Comparison of ENCODE assay signal across 28 mouse cellular contexts in genomic region chr5:127815292-127815691, GRCm38 (mm10).
A peak's percentile ranks its signal among the peaks of the same experiment; 100 is the strongest.
DNase-seq lines count a peak whose midpoint lies in the region; ATAC-seq and TF ChIP-seq lines count a peak whose summit lies in the region.
"Had no signal": no experiment of that assay in that cellular context is flagged by ENCODE, and none has a peak within 500 bp of the region (broad histone marks: within the 10 kb centered on the region; RNA-seq: fewer than 3 reads in every experiment).

No protein-coding gene starts in this region.

- no peaks in the 10 kb centered on the region for H3K79me2 ChIP-seq in MEL (ENCODE audit: control insufficient read depth, insufficient read depth, low read length, poor library complexity)

- H3K9ac ChIP-seq in lung, postnatal 0 days (replicated peaks; ENCODE audit: low read depth), result no peak overlapping the region
- no peak overlapping the region for H3K9ac ChIP-seq in MEL (ENCODE audit: control insufficient read depth, low read depth, low read length, poor library complexity, severe bottlenecking)
- H3K9ac ChIP-seq in forebrain, embryonic 15.5 days (replicated peaks), result no peak overlapping the region
- H3K9ac ChIP-seq: embryonic facial prominence, embryonic 15.5 days; heart, embryonic 12.5 days; heart, embryonic 15.5 days; hindbrain, embryonic 13.5 days; intestine, embryonic 15.5 days had no signal

- no peaks in the 10 kb centered on the region for H3K9me3 ChIP-seq in lung, postnatal 0 days (ENCODE audit: low read length)
- no peaks in the 10 kb centered on the region for H3K9me3 ChIP-seq in MEL (replicated peaks; ENCODE audit: insufficient read depth, low read length)
- H3K9me3 ChIP-seq in forebrain, embryonic 15.5 days, result no peaks in the 10 kb centered on the region
- H3K9me3 ChIP-seq: embryonic facial prominence, embryonic 15.5 days; heart, embryonic 15.5 days; hindbrain, embryonic 10.5 days; hindbrain, embryonic 13.5 days; intestine, embryonic 15.5 days had no signal

- H3K4me3 ChIP-seq in lung, postnatal 0 days (ENCODE audit: low read depth, low read length), result no peak overlapping the region
- no peak overlapping the region for H3K4me3 ChIP-seq in MEL (ENCODE audit: control insufficient read depth in 1 of 2, insufficient read depth in 1 of 2, low read depth in 2 of 2, low read length in 2 of 2)
- no peak overlapping the region for H3K4me3 ChIP-seq in forebrain, embryonic 15.5 days
- H3K4me3 ChIP-seq: embryonic facial prominence, embryonic 15.5 days; heart, embryonic 12.5 days; heart, embryonic 15.5 days; hindbrain, embryonic 10.5 days; hindbrain, embryonic 13.5 days; intestine, embryonic 15.5 days had no signal

- WGBS in lung, postnatal 0 days, result 71% methylated on average over 8 of the region's 8 CpGs
- 76% methylated on average over 8 of the region's 8 CpGs for WGBS in forebrain, embryonic 15.5 days

- no peaks in the 10 kb centered on the region for H3K4me1 ChIP-seq in lung, postnatal 0 days (ENCODE audit: insufficient read depth, low read depth, low read length)
- peaks cover 0 to 9% of the 10 kb centered on the region in 2 experiments; a peak in 2 of 4 replicates for H3K4me1 ChIP-seq in MEL (ENCODE audit: control insufficient read depth in 1 of 2, insufficient read depth in 2 of 2, low read length in 2 of 2)
- H3K4me1 ChIP-seq in forebrain, embryonic 15.5 days, result no peaks in the 10 kb centered on the region
- H3K4me1 ChIP-seq: embryonic facial prominence, embryonic 15.5 days; heart, embryonic 12.5 days; heart, embryonic 15.5 days; hindbrain, embryonic 10.5 days; hindbrain, embryonic 13.5 days; intestine, embryonic 15.5 days had no signal

- no peak for TF ChIP-seq POLR2A in MEL (IDR thresholded peaks at IDR 0.05; ENCODE audit: control insufficient read depth in 1 of 2, insufficient read depth in 1 of 2, low read depth in 1 of 2, low read length in 2 of 2, poor library complexity in 1 of 2)

- TF ChIP-seq EP300 in lung, postnatal 0 days (IDR thresholded peaks at IDR 0.05), result no peak
- TF ChIP-seq EP300 in MEL (IDR thresholded peaks at IDR 0.05; ENCODE audit: low read depth in 1 of 2, low read length in 2 of 2), result peak; percentile 92 to 94

- no peak for ATAC-seq in lung, postnatal 0 days
- no peak for ATAC-seq in forebrain, embryonic 15.5 days (replicated peaks)
- ATAC-seq: CD4-positive, CD25-positive, alpha-beta regulatory T cell, adult 4 months; forebrain, embryonic 14.5 days; hindbrain, embryonic 16.5 days; intestine, embryonic 15.5 days; Patski had no signal

- DNase-seq in cerebellum, postnatal 14 days, result peak; percentile 5 to 15
- no peak for DNase-seq in cerebellum, adult 9-10 months
- peak; percentile 3 for DNase-seq in lung, postnatal 25 days (ENCODE audit: low spot score)
- DNase-seq in lung, postnatal 0 days (ENCODE audit: low spot score), result no peak
- peak; percentile 88 for DNase-seq in MEL (ENCODE audit: low read depth, low spot score)
- DNase-seq in c-Kit-positive CD71-positive TER-119-negative erythroid progenitor cells, embryonic 14.5 days (ENCODE audit: low read depth), result peak; percentile 36
- no peak for DNase-seq in adrenal gland, postnatal 10 days
- DNase-seq: adrenal gland, postnatal 14 days; cerebellum, adult 11 months; cerebellum, adult 8-10 months; cerebellum, postnatal 36 days; embryo, embryonic 11 days; gastrocnemius, postnatal 25 days; heart, adult 18-20 months; heart, postnatal 10 days; heart, postnatal 36 days; kidney, adult 11 months had no signal

- no peak overlapping the region for H3K27ac ChIP-seq in lung, postnatal 0 days (ENCODE audit: low read length)
- H3K27ac ChIP-seq in MEL (ENCODE audit: control insufficient read depth, low read depth, low read length), result no peak overlapping the region
- no peak overlapping the region for H3K27ac ChIP-seq in forebrain, embryonic 15.5 days (replicated peaks)
- H3K27ac ChIP-seq: embryonic facial prominence, embryonic 15.5 days; heart, embryonic 15.5 days; hindbrain, embryonic 10.5 days; hindbrain, embryonic 13.5 days; intestine, embryonic 15.5 days had no signal

- H3K27me3 ChIP-seq in lung, postnatal 0 days (replicated peaks; ENCODE audit: insufficient read depth, low read length), result no peaks in the 10 kb centered on the region
- H3K27me3 ChIP-seq in MEL (ENCODE audit: control insufficient read depth in 1 of 2, insufficient read depth in 2 of 2, low read length in 2 of 2), result no peaks in the 10 kb centered on the region
- H3K27me3 ChIP-seq in forebrain, embryonic 15.5 days, result no peaks in the 10 kb centered on the region
- H3K27me3 ChIP-seq: embryonic facial prominence, embryonic 15.5 days; heart, embryonic 12.5 days; heart, embryonic 15.5 days; hindbrain, embryonic 13.5 days; intestine, embryonic 15.5 days; Patski had no signal

- no peak for TF ChIP-seq CTCF in lung, postnatal 0 days (IDR thresholded peaks at IDR 0.05)
- no peak for TF ChIP-seq CTCF in MEL (IDR thresholded peaks at IDR 0.05 in 2 of 3, conservative IDR thresholded peaks at IDR 0.05 in 1 of 3; ENCODE audit: control insufficient read depth in 1 of 3, insufficient read depth in 1 of 3, low read depth in 2 of 3, low read length in 3 of 3, poor library complexity in 1 of 3, severe bottlenecking in 1 of 3)

- no peak for TF ChIP-seq RAD21 in MEL (IDR thresholded peaks at IDR 0.05; ENCODE audit: low read depth, low read length)

- no peaks in the 10 kb centered on the region for H3K36me3 ChIP-seq in lung, postnatal 0 days (ENCODE audit: insufficient read depth, low read length)
- H3K36me3 ChIP-seq in MEL (ENCODE audit: control insufficient read depth in 1 of 2, insufficient read depth in 2 of 2, low read length in 2 of 2), result peaks cover 0 to 7% of the 10 kb centered on the region in 2 experiments; a peak in 2 of 4 replicates
- no peaks in the 10 kb centered on the region for H3K36me3 ChIP-seq in forebrain, embryonic 15.5 days
- H3K36me3 ChIP-seq: embryonic facial prominence, embryonic 15.5 days; heart, embryonic 12.5 days; heart, embryonic 15.5 days; hindbrain, embryonic 10.5 days; hindbrain, embryonic 13.5 days; intestine, embryonic 15.5 days had no signal

- no peak overlapping the region for H3K4me2 ChIP-seq in lung, postnatal 0 days (replicated peaks; ENCODE audit: low read depth, low read length)
- H3K4me2 ChIP-seq in forebrain, embryonic 15.5 days (replicated peaks), result no peak overlapping the region
- H3K4me2 ChIP-seq: embryonic facial prominence, embryonic 15.5 days; heart, embryonic 12.5 days; heart, embryonic 15.5 days; hindbrain, embryonic 13.5 days; intestine, embryonic 15.5 days had no signal

TF ChIP-seq in MEL, 35 proteins besides CTCF, POLR2A, EP300 and RAD21:
- peak; percentile 77 for TF ChIP-seq SIN3A (IDR thresholded peaks at IDR 0.05; ENCODE audit: low read length)
- TF ChIP-seq MYC (IDR thresholded peaks at IDR 0.05; ENCODE audit: low read depth, low read length), result peak; percentile 92
- peak; percentile 35; the same call in 1 of the 2 replicates for TF ChIP-seq ELF1 (IDR thresholded peaks at IDR 0.05; ENCODE audit: low read depth, low read length)
- TF ChIP-seq MAX (IDR thresholded peaks at IDR 0.05; ENCODE audit: low read length), result peak; percentile 83
- no peak for TF ChIP-seq CHD2 (IDR thresholded peaks at IDR 0.05; ENCODE audit: low read length)
- TF ChIP-seq TCF12 (IDR thresholded peaks at IDR 0.05; ENCODE audit: low read depth, low read length), result peak; percentile 82
- TF ChIP-seq JUND (IDR thresholded peaks at IDR 0.05; ENCODE audit: low read depth, low read length), result no peak
- peak; percentile 90 for TF ChIP-seq ETS1 (IDR thresholded peaks at IDR 0.05; ENCODE audit: low read depth, low read length)
- peak; percentile 94 for TF ChIP-seq RCOR1 (IDR thresholded peaks at IDR 0.05; ENCODE audit: low read depth, low read length)
- no peak for TF ChIP-seq KAT2A (conservative IDR thresholded peaks at IDR 0.05; ENCODE audit: low read depth, low read length)
- no peak for TF ChIP-seq SMC3 (IDR thresholded peaks at IDR 0.05; ENCODE audit: low read depth, low read length)
- TF ChIP-seq MAFK (IDR thresholded peaks at IDR 0.05; ENCODE audit: borderline replicate concordance, low read depth, low read length), result peak; percentile 45; the same call in 1 of the 2 replicates
- no peak for TF ChIP-seq POLR2AphosphoS2 (IDR thresholded peaks at IDR 0.05; ENCODE audit: low read length)
- TF ChIP-seq TAL1 (IDR thresholded peaks at IDR 0.05; ENCODE audit: low read length), result peak; percentile 62
- TF ChIP-seq TBP (IDR thresholded peaks at IDR 0.05; ENCODE audit: low read depth, low read length), result 0 out of 2 replicates have a peak, but pooled peaks have one; percentile 39
- no peak for TF ChIP-seq NELFE (IDR thresholded peaks at IDR 0.05; ENCODE audit: low read depth, low read length)
- TF ChIP-seq USF1 (IDR thresholded peaks at IDR 0.05; ENCODE audit: low read depth, low read length), result peak; percentile 25; the same call in 1 of the 2 replicates
- no peak for TF ChIP-seq CHD1 (IDR thresholded peaks at IDR 0.05; ENCODE audit: low read depth, low read length)
- TF ChIP-seq NRF1 (IDR thresholded peaks at IDR 0.05; ENCODE audit: insufficient read depth, low read depth, low read length, poor library complexity, severe bottlenecking), result no peak
- TF ChIP-seq POLR2AphosphoS5 (IDR thresholded peaks at IDR 0.05; ENCODE audit: borderline replicate concordance, low read depth, low read length), result no peak
- no peak for TF ChIP-seq USF2 (IDR thresholded peaks at IDR 0.05; ENCODE audit: borderline replicate concordance in 1 of 2, insufficient read depth in 1 of 2, low read depth in 1 of 2, low read length in 2 of 2)
- peak; percentile 92 for TF ChIP-seq BHLHE40 (IDR thresholded peaks at IDR 0.05; ENCODE audit: borderline replicate concordance, low read depth, low read length)
- TF ChIP-seq MXI1 (IDR thresholded peaks at IDR 0.05; ENCODE audit: low read depth, low read length), result peak; percentile 81
- no peak for TF ChIP-seq HCFC1 (IDR thresholded peaks at IDR 0.05; ENCODE audit: low read depth, low read length)
- TF ChIP-seq MYB (IDR thresholded peaks at IDR 0.05; ENCODE audit: low read depth, low read length), result peak; percentile 47; the same call in 1 of the 2 replicates
- peak; percentile 89 for TF ChIP-seq GATA1 (IDR thresholded peaks at IDR 0.05; ENCODE audit: low read depth, low read length)
TF ChIP-seq in MEL: peak in this region for 15.

Comparison
In these comparisons a context has a peak if more than half of its experiments do, and no peak if none do; other contexts are left out.
1. DNase-seq: peak in cerebellum, postnatal 14 days (2 of 2), lung, postnatal 25 days (single experiment), MEL (single experiment) and c-Kit-positive CD71-positive TER-119-negative erythroid progenitor cells, embryonic 14.5 days (single experiment); none in cerebellum, adult 9-10 months (single experiment), lung, postnatal 0 days (single experiment) and adrenal gland, postnatal 10 days (single experiment).